Mouse (Mus musculus) embryonic fibroblast, embryonic 13.5 days (primary cell): ENCODE measurements around the gene Lactbl1. TPM values are rescaled to one million over a fixed set of nuclear protein-coding genes. Genes with fewer than 3 reads are reported as not detected.

Experiments
- H3K27ac ChIP-seq: 2 replicates; pipeline ENCODE4 v1.5.1; 2012; ENCODE audit warnings: low read length, control low read depth, inconsistent platforms; ENCODE audit not compliant: insufficient read depth
- H3K4me1 ChIP-seq: 2 replicates; pipeline ENCODE4 v1.6.1; 2011; ENCODE audit warnings: low read length; ENCODE audit not compliant: control insufficient read depth, insufficient read depth
- H3K4me3 ChIP-seq: 2 replicates; pipeline ENCODE4 v1.5.1; 2011; ENCODE audit warnings: mild to moderate bottlenecking, control low read depth, low read length; ENCODE audit not compliant: insufficient read depth
- CTCF ChIP-seq: IDR thresholded peaks from 2 replicates; pipeline ENCODE4 v1.5.1; 2011; ENCODE audit warnings: mild to moderate bottlenecking, control low read depth, low read length, moderate library complexity, borderline replicate concordance; ENCODE audit not compliant: insufficient read depth
- POLR2A ChIP-seq: IDR thresholded peaks from 2 replicates; pipeline ENCODE4 v1.6.1; 2011; ENCODE audit warnings: low read depth, mild to moderate bottlenecking, control low read depth, low read length, moderate library complexity
- polyA plus RNA-seq: library from polyadenylated mRNA; stranded (reverse); fragments of >200 nt; gene quantifications from 2 replicates; pipeline ENCODE4 v1.2.4, GENCODE M21; 2011; ENCODE audit warnings: low read depth; ENCODE audit not compliant: missing spikeins, insufficient read length

The Lactbl1 gene
- polyA plus RNA-seq, 1 experiment, result not detected

- Histone ChIP-seq H3K4me3 (no peak overlapping the region), H3K4me1 (no peaks in the 10 kb centered on the region), H3K27ac (no peak overlapping the region)
- TF ChIP-seq POLR2A, result no peak
- no peak for TF ChIP-seq CTCF
Observed at GRCm38 (mm10) chr4:136675439-136675838, 53.0 kb downstream of the Lactbl1 start.

GRCm38 (mm10) chr4:136678480-136678879 is 56.1 kb downstream of the Lactbl1 start:
- TF ChIP-seq POLR2A (no peak), CTCF (peak; percentile 95)
- H3K27ac ChIP-seq, result no peak overlapping the region
- H3K4me1 ChIP-seq, result no peaks in the 10 kb centered on the region
- H3K4me3 ChIP-seq, result no peak overlapping the region

GRCm38 (mm10) chr4:136679221-136679620 is 56.8 kb downstream of the Lactbl1 start:
- Histone ChIP-seq H3K27ac (no peak overlapping the region), H3K4me1 (no peaks in the 10 kb centered on the region), H3K4me3 (no peak overlapping the region)
- TF ChIP-seq CTCF, result no peak
- TF ChIP-seq POLR2A, result no peak

- TF ChIP-seq POLR2A (no peak), CTCF (no peak)
- Histone ChIP-seq H3K27ac (no peak overlapping the region), H3K4me3 (no peak overlapping the region), H3K4me1 (no peaks in the 10 kb centered on the region)
Observed at GRCm38 (mm10) chr4:136680641-136681040, 58.2 kb downstream of the Lactbl1 start.

- Histone ChIP-seq H3K4me1 (no peaks in the 10 kb centered on the region), H3K27ac (no peak overlapping the region), H3K4me3 (no peak overlapping the region)
- TF ChIP-seq POLR2A (no peak), CTCF (no peak)
Observed at GRCm38 (mm10) chr4:136684485-136684884, 62.1 kb downstream of the Lactbl1 start.

- Histone ChIP-seq H3K4me3 (no peak overlapping the region), H3K27ac (no peak overlapping the region), H3K4me1 (no peaks in the 10 kb centered on the region)
- TF ChIP-seq CTCF, result no peak
- TF ChIP-seq POLR2A, result no peak
Observed at GRCm38 (mm10) chr4:136685431-136685869, 63.0 kb downstream of the Lactbl1 start.

GRCm38 (mm10) chr4:136688113-136688512 is 65.7 kb downstream of the Lactbl1 start:
- TF ChIP-seq POLR2A, result no peak
- TF ChIP-seq CTCF, result no peak
- no peak overlapping the region for H3K27ac ChIP-seq
- no peaks in the 10 kb centered on the region for H3K4me1 ChIP-seq
- no peak overlapping the region for H3K4me3 ChIP-seq

Other genes starting within 250 kb of the Lactbl1 start
- not detected in 2 replicates for gene Htr1d, start 199.1 kb upstream of the Lactbl1 start, polyA plus RNA-seq
- gene 6030445D17Rik, start 160.4 kb upstream of the Lactbl1 start, polyA plus RNA-seq, result not detected in 2 replicates
- 58.5 and 59.4 TPM in 2 replicates for gene Luzp1, start 152.9 kb upstream of the Lactbl1 start, polyA plus RNA-seq
- 83.4 and 88.7 TPM in 2 replicates for gene Kdm1a, start 19.9 kb upstream of the Lactbl1 start, polyA plus RNA-seq
- not detected in 2 replicates for gene Tex46, start 12.2 kb upstream of the Lactbl1 start, polyA plus RNA-seq
- 36.4 and 44.6 TPM in 2 replicates for gene Ephb2, start 213.4 kb downstream of the Lactbl1 start, polyA plus RNA-seq